Mouse (Mus musculus) heart, adult 2 months (tissue): Measurements from ENCODE around the gene Lefty1.

Source experiments
- CTCF ChIP-seq: fragments of 200-600 bp; IDR thresholded peaks from 2 replicates; pipeline ENCODE4 v1.8.1; 2022; ENCODE audit warnings: antibody characterized with exemption, mild to moderate bottlenecking, moderate library complexity
- EP300 ChIP-seq: fragments of 200-500 bp; IDR thresholded peaks from 2 replicates; pipeline ENCODE4 v1.6.1; 2011; ENCODE audit warnings: low read depth, low read length, control low read depth; ENCODE audit not compliant: insufficient read depth
- POLR2A ChIP-seq: fragments of 200-500 bp; IDR thresholded peaks from 2 replicates; pipeline ENCODE4 v1.6.1; 2011; ENCODE audit warnings: mild to moderate bottlenecking, low read depth, low read length, control low read depth; ENCODE audit not compliant: insufficient read depth

DNA sequence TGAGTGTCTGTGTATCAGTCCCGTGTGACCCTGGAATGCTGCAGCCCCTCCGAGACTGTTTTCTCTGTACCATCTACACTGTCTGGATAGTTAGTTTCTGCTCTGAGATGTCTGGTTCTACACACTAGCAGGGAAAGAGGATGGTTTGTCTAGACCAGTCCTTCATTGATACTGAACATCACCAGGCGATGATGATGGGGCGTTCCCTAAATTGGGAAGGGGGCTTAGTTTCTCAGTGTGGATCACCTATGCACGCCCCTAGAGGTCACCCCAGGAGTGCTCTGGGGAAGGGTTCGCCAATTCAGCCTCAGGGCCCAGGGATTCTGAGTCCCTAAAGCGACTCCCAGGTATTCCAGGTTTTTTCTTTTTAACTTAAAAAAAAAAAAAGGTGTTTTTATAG lies 45.6 kb upstream of the Lefty1 start:
- TF ChIP-seq CTCF (no peak), POLR2A (no peak), EP300 (no peak)
